Mouse (Mus musculus) CH12F3 (cell line): ENCODE measurements around the gene Tatdn3.
"Not testable (repeated sequence)": the region's sequence is repeated elsewhere in the genome, so short reads cannot be mapped to it uniquely, and the experiment has no call there.

Source experiments
- in situ Hi-C: fragments of 300-500 bp; cut with MboI; formaldehyde crosslinking; loops from 2 replicates; pipeline ENCODE4 v1.14.3; 2020; ENCODE audit warnings: low sequenced_read_pairs

Tatdn3 gene

DNA sequence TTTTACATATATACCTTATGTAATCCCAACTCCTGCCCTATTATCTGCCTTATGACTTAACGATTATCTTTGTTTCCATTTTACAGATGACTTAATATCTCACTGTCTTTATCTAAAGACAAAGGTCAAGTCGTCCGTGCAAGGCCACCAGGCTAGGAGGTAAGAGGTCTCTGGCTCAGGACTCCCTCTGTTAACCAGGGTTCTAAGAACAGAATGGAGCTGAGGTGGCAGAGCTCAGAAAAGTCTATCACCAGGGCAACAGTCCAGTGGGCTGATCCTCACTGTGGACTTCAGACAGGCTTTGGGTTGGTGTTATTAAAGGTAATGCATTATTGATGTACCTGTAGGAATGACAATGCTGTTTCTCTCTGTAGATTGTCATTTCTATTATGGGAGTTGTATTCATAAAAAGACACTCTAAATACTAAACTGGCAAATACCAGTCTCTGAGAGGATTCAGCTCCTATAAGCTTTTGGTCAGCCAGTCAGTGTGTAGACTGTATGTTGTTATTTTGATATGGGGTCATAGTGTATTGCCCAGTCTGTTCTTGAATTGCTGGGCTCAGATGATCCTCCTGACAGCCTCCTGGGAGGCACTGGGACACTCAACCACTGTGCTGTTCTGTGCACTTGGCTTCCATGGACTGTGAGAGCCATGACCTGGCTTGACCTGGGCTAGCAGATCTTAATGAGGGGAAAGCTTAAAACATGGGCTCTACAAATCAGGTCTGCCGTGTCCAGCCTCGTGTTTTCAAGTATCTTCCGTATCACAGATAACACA, 26.0 kb downstream of the Tatdn3 start, which contains the start of gene Spata45:
Gene Spata45 (plus strand): TSS at position 86 of the 781 bp plus-strand sequence.
- in situ Hi-C loops = no loop called here

- in situ Hi-C loops = no loop called here
Measured at GRCm38 (mm10) chr1:191035649-191036048, 27.1 kb downstream of the Tatdn3 start.

- in situ Hi-C loops = not testable (repeated sequence)
Measured at GRCm38 (mm10) chr1:191030922-191031425, 31.8 kb downstream of the Tatdn3 start.

- in situ Hi-C loops = no loop called here
Measured at GRCm38 (mm10) chr1:191030182-191030581, 32.5 kb downstream of the Tatdn3 start.

DNA sequence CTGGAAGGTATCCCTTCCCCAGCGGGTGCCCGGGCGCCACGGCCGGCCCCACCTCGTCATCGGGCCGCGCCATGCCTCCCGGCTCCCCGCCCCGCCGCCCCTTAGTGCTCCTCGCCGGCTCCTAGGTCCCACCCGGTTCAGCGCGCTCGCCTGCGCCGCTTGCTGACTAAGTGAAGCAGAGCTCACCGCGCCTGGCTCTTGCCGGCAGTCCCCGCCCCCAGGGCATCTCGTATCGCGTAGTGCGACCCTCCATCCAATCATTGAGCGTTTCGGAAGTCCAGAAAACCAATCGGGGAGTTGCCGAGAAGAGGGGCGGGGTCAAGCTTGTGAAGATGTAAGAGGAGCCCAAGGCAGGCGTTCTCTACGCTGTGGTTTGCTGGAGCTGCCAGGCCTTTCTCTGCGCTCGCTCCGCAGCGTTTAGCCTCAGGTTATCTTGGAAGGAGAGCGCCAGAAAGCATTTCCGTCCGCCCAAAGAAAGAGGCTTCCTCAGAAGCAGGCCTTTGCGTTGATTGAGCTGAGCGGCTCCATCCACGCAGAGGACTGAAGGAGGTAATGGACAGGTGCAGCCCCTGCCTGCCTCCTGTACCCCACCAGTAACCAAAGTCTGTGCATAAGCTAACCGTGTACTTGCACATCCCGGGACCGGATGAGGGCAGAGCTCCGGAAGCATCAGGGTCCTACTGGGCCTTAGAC, 36.6 kb downstream of the Tatdn3 start, which contains the start of gene Flvcr1:
Gene Flvcr1 (minus strand): TSS at position 138 of the 693 bp plus-strand sequence.
- in situ Hi-C loops = no loop called here

DNA sequence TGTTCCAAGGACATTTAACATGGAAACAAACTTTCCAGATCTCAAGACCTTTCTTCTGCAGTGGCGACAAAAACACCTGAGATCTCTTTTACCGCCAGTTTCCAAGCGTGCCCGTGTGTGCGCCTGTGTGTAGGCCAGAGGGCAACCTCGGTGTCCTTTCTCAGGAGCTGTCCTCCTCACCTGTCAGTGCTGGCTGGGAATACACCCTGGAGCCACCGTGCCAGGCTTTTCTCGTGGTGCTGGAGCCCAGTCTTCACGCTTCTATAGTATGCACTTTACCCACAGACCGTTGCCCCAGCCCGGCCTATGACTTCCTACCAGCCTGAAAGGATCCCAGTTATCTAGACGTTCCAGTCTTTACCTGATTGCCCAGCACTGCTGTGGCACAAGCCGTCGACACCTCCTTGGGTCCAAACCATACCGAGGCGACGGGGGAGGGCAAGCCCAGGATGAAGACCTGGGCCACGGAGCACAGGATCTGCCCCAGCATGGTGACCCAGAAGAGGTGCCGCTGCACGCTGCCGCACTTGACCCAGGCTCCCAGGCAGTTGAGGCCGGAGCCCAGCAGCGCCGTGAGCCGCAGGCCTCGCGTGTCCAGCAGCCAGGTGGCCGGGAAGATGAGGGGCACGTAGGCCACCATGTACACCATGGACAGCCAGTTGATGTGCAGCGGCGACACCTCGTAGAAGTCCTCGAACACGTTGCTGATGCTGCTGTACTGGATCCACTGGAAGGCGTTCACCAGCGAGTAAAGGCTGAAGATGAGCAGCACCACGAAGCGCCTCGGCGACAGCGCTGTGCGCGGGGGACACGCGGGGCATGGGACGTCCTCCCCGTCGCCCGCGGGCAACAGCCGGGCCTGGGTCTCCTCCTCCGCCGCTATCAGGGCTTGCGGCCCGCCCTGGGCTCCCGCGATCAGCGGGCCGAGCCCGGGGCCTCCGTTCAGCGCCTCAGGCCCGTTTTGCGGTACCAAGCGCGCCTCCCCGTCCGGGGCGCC, 37.4 kb downstream of the Tatdn3 start:
- in situ Hi-C loops = no loop called here

DNA sequence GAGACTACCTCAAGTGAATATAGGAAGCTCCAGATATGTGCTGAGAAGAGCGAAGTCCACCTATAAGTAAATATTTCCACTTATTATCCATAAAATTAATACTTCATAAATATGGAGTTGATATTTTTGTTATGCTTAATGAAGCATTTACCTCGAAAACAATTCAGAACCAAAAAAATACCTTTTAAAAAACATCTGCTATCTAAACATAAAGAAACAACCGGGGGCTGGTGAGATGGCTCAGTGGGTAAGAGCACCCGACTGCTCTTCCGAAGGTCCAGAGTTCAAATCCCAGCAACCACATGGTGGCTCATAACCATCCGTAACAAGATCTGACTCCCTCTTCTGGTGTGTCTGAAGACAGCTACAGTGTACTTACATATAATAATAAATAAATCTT, 38.9 kb downstream of the Tatdn3 start:
- in situ Hi-C loops = not testable (repeated sequence)

DNA sequence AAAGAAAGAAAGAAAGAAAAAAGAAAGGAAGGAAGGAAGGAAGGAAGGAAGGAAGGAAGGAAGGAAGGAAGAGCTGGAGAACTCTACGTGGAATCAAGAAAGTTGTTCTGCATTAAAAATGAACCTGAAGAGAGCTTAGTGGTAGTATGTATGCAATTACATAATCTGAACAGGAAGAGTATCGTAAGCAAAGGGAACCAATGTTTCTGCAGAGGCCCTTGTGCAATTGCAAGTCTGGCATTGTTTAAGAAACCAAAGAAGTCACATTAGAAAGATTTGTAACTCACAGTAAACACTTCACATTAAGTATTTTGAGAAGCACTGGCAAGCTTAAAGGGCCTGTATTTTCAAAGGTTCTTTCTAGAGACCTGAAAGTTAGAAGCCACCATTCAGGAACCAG, 39.6 kb downstream of the Tatdn3 start:
- in situ Hi-C loops = no loop called here

GRCm38 (mm10) chr1:191021016-191021415, 41.7 kb downstream of the Tatdn3 start:
- in situ Hi-C loops = no loop called here

DNA sequence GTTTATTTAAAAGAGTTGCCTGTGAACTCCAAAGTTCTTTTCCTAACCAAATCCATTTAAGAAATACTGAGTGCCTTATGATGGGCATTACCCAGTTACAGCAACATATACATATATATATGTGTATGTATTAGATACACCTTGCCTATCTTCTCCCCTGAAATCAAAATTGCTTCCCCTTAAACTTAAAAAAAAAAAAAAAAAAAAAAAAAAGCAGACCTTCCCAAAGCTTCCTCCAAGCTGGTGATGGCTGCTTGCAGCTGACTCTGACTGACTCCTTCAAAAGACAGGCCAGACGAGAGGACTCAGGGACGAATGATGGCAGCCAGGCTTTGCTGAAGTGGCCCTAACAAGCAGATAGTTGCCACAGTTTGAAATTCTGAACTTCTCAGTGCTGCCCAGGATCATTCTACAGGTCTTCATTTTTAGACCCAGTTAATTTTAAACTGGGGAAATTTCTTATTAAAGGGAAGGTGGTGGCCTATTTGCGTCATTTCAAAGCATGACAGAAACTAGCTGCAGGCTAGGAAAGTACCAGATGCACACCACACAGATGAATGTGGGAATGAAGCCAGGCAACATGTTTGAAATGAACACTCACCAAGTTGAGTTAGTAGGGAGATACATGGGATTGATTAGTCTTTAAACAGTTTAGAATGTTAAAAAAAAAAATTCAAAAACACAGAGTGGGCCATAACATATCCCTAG, 42.4 kb downstream of the Tatdn3 start:
- in situ Hi-C loops = no loop called here

DNA sequence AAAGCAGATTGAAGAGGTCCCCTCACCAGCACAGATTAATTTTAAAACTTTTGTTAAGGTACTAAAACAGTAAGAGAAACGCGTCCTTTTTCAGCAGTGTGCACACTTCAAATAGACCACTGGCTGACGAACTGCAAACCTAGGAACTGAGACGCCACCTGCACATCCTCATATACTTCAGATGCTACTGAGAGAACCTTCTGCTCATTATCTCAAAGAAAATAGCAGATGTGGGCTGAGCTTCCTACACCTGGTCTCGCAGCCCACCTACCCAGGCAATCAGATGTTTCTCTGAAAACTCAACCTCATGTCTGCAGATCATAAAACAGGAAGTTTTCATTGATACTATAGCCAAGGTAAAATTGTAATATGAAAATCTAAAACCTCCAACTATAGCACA, 42.9 kb downstream of the Tatdn3 start:
- in situ Hi-C loops = no loop called here

- in situ Hi-C loops = no loop called here
Measured at GRCm38 (mm10) chr1:191014271-191014670, 48.5 kb downstream of the Tatdn3 start.

DNA sequence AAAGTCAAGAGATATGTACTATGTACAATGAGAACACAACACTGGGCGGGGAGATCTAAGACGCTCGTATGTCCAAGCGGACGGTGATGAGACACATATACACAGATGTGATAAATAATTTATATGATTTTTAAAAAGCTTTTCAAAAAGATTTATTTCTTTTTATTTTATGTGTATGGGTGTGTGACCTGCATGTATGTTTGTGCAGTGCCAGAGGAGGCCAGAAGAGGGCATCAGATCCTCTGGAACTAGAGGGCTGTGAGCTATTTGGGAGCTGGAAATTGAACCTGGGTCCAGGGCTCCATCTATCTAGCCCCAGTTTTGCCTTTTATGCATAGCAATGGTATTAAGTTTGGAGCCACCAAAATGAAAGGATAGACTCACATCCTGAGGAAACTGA, 54.0 kb downstream of the Tatdn3 start:
- in situ Hi-C loops = no loop called here

- in situ Hi-C loops = no loop called here
Measured at GRCm38 (mm10) chr1:191002201-191002600, 60.5 kb downstream of the Tatdn3 start.

DNA sequence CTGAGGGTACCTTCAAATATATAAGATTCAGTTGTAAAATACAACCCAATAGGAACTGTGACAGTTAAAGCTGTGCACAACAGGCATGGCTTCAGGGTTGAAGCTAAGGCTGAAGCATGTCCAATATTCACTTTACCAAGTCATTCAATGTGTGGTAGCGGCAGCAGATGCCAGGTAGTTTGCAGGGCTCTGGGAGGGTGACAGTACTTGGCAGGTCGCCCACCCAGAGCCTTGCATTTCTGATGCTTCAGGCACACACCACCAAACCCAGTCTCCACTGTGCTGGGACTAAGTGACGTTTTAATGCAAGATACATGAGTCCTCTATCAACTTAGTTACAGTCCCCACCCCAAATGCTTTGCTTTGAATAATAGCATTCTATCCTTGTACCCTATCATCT, 62.0 kb downstream of the Tatdn3 start:
- in situ Hi-C loops = no loop called here

- in situ Hi-C loops = no loop called here
Measured at GRCm38 (mm10) chr1:190998027-190998426, 64.7 kb downstream of the Tatdn3 start.

- in situ Hi-C loops = no loop called here
Measured at GRCm38 (mm10) chr1:190996346-190996877, 66.3 kb downstream of the Tatdn3 start.
